Mouse (Mus musculus) left cerebral cortex, postnatal 25 days (tissue): ENCODE data around the gene Esyt3. TPM values are rescaled to one million over a fixed set of nuclear protein-coding genes. Genes with fewer than 3 reads are reported as not detected.
A peak's percentile ranks its signal among the peaks of the same experiment; 100 is the strongest.

Experiments
- DNase-seq, 2 experiments: peaks; one replicate each; pipeline ENCODE4 v3.0.0; 2022; ENCODE audit warnings: low spot score in 2 of 2, mixed read lengths in 1 of 2
- intact Hi-C: fragments of 180-260 bp; cut with DNase I; formaldehyde crosslinking; loops from one replicate; pipeline ENCODE4 v1.15.1; 2025
- total RNA-seq, 2 experiments: library from RNA; stranded (reverse); gene quantifications; 2 replicates each; pipeline ENCODE4 v1.2.3; 2021

Gene Esyt3
- 1 to 10 TPM; 1.8 to 2.4 TPM for total RNA-seq

- intact Hi-C loops = no loop called here
- DNase-seq = peak in 1 of 2 experiments; percentile 15
These were observed at the start of gene Esyt3 for GRCm38 (mm10) chr9:99357921-99358692. Gene Esyt3, minus strand, starts transcription at chr9:99358557.

DNA sequence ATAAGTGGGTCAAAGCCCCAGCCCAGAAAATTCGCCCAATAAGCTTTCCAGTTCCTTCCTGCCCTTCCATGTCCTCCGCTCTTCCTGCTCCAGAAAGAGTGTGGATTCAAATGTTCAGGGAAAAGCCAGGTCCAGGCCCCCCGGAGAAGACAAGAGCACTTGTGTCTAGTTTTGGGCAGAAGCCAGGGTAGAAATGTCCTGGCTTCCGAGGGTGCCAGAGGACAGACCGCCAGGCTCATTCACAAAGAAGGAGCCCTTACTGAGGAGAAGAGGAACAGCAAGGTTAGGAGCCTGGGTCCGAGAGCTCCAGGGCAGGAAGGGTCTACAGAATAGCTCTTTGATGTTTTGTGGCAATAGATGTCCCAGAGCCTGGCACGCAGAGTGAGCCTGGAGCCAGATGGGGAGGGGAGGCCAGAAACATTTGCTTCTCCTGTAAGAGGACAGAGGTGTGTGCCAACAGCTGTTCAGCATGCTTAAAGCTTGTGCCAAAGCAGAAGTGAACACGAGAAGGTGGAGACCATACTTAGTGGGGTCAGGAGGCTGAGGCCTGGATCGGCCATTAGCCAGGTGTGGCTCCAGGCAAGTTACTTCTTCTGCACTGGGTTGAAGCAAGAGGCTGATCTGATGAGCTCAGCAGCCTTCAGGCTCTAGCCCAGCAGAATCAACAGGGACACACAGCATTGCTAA lies 43.1 kb upstream of the Esyt3 start:
- peak; percentile 36 to 61 for DNase-seq
- intact Hi-C loops = no loop called here

DNA sequence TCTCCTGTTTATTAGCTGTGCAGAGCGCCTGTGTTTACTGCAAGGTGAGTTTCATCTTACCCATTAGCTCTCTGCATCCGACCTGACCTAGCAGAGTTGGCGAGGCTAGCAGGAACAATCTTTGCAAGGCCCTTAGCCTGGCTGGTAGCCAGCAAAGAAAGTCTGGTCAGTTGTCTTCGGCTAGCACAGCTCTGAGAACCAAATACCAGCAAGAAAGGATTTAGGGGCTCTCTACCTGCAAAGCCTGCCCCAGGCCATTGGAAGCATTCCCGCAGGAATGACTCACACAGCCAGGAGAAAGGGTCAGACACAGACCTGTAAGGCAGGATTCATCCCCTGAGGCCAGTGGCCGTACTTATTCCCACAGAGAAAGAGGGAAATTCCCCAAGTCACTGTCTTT lies 42.4 kb upstream of the Esyt3 start:
- no peak for DNase-seq
- intact Hi-C loops = no loop called here

DNA sequence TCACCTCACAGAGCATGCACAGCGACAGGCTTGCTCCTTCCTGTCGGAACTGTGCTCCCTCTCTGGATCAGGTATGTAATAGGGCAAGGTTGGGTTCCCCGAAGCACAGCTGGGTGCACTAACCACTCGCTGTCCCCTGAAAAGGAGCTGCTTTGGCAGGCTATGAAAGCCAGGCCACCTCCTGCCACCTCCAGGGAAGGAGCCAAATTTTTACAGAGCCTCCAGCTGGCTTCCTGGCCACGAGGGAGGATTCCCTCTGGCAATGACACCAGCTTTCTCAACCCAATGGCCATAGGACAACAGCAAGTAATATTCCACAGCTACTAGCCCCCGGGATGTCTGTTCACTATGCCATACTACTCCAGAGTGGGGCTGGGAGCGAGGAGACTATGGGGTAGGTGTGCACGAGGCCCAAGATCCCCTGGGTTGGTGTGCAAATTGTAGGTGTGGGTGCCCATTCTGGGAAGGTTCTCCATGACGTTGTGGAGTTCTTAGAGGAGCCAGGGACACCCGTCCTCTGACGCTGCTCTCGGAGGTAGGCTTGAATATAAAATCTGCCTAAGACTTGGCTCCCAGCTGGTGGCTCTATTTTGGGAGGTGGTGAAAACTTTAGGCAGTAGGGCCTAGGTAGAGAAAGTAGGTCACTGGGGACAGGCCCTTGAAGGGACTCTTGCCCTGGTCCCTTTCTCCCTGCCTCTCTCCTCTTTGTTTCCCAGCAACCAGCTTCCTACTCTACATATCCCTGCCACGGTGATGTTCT lies 38.9 kb upstream of the Esyt3 start:
- DNase-seq = peak in 1 of 2 experiments; percentile 57
- intact Hi-C loops = no loop called here

- intact Hi-C loops = no loop called here
- no peak for DNase-seq
These were observed 36.0 kb upstream of the Esyt3 start for GRCm38 (mm10) chr9:99394366-99394765.

- DNase-seq = no peak
- intact Hi-C loops = no loop called here
These were observed 34.8 kb upstream of the Esyt3 start for GRCm38 (mm10) chr9:99393146-99393545.

- peak in 1 of 2 experiments; percentile 56 for DNase-seq
- intact Hi-C loops = no loop called here
These were observed 33.2 kb upstream of the Esyt3 start for GRCm38 (mm10) chr9:99391557-99391956.

GRCm38 (mm10) chr9:99390716-99391115 lies 32.4 kb upstream of the Esyt3 start:
- intact Hi-C loops = no loop called here
- DNase-seq = no peak

DNA sequence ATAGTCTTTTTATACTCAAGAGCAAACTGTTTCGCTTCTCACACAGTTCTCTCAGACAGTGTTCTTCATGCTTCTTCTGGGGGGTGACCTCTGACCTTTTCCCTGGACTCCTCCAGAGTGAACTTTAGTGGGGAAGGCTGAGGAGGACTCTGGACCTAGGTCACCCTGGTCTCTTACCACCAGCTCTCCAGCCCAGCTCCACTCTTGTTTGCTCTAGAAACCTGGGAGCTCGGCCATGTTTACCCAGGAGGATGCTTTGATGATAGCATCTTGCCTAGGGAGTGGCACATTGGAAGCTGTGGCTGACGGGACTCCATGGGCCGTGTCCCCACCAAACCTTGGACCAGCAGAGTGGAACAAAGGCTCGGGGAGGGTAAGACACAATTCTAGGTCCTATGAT lies 31.8 kb upstream of the Esyt3 start:
- intact Hi-C loops = no loop called here
- DNase-seq = no peak

- intact Hi-C loops = loop anchor here (2.0 to 10.0 kb wide), 2 partner anchors 45 to 185 kb away; partner anchors contain the start of gene Dbr1
- no peak for DNase-seq
These were observed 31.1 kb upstream of the Esyt3 start for GRCm38 (mm10) chr9:99389506-99389905.

GRCm38 (mm10) chr9:99388856-99389255 lies 30.5 kb upstream of the Esyt3 start:
- DNase-seq = no peak
- intact Hi-C loops = loop anchor here (2.0 to 10.0 kb wide), 2 partner anchors 46 to 186 kb away; partner anchors contain the start of gene Dbr1

DNA sequence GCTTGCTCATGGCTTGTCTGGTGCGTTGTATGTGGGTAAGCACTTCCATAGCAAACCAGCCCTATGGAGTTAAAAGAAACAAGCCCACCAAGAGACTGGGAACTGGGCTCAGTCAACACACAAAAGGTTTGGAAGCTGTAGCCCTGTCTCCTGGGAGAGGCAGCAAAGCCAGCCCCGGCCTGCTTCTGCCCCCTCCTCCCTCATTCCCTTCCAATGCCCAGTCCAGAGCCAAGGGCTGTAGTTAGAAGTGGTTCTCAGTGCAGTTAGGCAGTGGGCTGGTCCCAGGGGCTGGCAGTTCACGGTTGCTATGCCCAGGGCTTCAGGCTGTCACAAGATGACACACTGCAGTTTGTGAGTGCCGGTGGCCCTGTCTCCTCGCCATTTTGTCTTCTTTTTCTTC lies 29.7 kb upstream of the Esyt3 start:
- DNase-seq = no peak
- intact Hi-C loops = loop anchor here (2.0 to 10.0 kb wide), 2 partner anchors 47 to 187 kb away; partner anchors contain the start of gene Dbr1

DNA sequence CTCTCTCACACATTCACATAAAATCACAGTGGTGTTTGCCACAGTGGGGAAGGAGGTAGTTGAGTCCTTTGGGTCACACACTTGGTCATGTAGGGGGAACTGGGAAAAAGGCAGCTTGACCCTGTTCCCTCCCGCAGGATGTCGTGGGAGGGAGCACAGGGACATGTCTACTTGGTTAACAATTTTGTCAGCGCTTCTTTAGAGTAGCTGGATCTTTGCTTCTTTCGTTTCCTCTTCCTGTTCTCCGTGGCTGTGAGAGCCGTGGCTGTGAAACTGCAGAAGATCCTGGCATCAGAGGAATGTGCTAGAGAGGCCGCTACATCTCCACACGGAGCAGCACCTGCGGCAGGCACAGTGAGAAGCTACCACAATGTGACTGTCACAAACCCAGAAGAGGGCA lies 24.2 kb upstream of the Esyt3 start:
- DNase-seq = no peak
- intact Hi-C loops = loop anchor here (10.0 kb wide), 1 partner anchor 192 kb away; the partner anchor contains the start of gene Dbr1

DNA sequence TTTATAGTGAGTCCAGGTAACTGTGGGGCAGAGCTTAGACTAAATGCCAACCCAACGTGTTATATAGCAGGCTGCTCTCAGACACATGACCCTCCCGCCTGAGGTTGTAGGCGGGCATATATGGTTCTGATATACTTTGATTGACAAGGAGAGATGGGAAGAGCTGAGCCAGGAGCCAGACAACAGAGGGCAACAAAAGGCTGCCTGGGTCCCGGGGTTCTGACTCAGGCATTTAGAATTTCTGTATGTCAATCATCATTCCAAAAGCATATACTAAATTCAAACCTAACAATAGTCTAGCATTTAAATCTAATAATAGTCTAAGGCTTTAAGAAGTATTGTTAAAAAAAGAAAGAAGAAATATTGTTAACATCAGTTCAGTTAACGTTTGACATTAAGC lies 20.8 kb upstream of the Esyt3 start:
- no peak for DNase-seq
- intact Hi-C loops = loop anchor here (5.0 kb wide), 2 partner anchors 132 to 402 kb away; no protein-coding TSS in a partner anchor

DNA sequence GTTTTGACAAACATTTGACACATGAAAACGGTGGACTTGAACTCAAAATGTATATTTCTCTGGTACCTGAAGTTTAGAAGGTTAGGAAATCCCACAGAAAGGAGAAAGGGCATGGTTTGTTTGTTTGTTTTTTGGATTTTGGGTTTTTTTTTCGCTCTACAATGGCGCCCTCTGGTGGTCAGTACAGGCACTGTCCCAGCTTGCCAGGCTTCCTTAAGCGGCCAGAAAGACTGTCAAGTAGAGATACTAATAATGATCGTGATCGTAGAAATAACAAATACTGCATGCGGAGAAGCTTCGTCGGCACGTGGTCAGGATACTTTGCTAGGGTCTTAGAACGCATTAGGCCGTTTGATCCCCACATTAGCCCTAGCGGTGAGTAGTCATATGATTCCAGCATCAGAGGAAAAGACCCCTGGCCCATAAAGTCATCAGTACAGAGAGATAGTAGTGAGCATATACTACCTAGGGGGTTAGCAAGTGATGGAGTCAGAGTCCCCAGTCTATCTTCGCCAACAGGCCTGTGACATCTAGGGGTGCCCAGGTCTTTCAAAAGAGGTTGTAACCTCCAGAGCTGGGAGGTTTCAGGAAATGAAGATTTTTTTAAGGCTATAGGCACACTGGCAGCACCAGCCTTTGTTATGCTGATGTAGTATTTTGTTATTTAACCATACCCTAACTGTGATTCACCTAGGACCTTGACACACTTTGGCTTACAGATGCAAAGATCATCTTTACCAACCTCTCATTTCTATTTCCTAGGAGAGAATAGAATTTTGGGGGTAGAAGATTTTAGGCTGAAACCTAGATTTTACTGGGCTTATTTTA lies 18.4 kb upstream of the Esyt3 start:
- intact Hi-C loops = loop anchor here (2.0 to 5.0 kb wide), 3 partner anchors 130 to 400 kb away; no protein-coding TSS in a partner anchor
- peak in 1 of 2 experiments; percentile 71 for DNase-seq

- intact Hi-C loops = loop anchor here (10.0 kb wide), 1 partner anchor 754 kb away; no protein-coding TSS in a partner anchor
- no peak for DNase-seq
These were observed 10.1 kb upstream of the Esyt3 start for GRCm38 (mm10) chr9:99368431-99368830.

DNA sequence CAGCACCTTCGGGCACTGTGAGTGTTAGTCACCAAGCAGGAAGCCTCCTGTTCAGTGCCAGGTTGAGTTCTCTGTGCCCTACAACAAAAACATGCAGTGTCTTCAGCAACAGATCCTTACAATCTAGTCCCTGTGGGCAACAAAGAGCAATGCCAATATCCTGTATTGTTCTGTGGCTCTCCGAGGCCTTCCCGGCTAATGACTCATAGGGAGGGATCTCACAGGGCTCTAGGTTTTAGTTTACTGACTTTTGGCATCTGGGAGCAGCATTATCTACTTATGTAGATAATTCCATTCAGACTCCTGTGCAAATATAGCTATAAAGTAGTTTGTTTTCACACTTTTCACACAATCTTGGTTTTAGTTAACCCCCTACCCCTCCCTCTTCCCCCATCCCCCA lies 7.5 kb upstream of the Esyt3 start:
- no peak for DNase-seq
- intact Hi-C loops = loop anchor here (10.0 kb wide), 1 partner anchor 751 kb away; no protein-coding TSS in a partner anchor

- intact Hi-C loops = loop anchor here (10.0 kb wide), 1 partner anchor 748 kb away; no protein-coding TSS in a partner anchor
- no peak for DNase-seq
These were observed 4.7 kb upstream of the Esyt3 start for GRCm38 (mm10) chr9:99363076-99363475.

DNA sequence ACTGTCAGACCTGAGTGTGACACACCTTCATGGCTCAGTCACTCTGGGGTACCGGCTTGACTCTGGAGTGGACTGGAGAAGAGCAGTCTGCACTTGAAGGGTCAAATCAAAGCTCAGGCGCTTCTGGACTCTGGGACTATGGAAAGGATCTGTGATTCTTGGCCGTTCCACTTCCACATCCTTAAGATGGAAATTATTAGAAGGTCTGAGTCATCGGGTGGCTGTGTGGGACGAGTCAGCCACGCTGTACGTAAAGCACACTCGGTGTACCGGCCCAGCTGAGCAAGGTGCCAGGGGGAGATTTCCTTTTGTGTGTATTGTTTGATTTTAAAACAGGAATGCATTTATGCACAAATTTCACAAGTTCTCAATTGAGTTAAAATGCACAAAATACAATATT lies 3.6 kb upstream of the Esyt3 start:
- no peak for DNase-seq
- intact Hi-C loops = loop anchor here (10.0 kb wide), 1 partner anchor 747 kb away; no protein-coding TSS in a partner anchor
